Comparison of ENCODE assay signal across 18 mouse cellular contexts in genomic region chr1:168222794-168223193, GRCm38 (mm10).
A peak's percentile ranks its signal among the peaks of the same experiment; 100 is the strongest.
DNase-seq lines count a peak whose midpoint lies in the region; ATAC-seq and TF ChIP-seq lines count a peak whose summit lies in the region.
"Had no signal": no experiment of that assay in that cellular context is flagged by ENCODE, and none has a peak within 500 bp of the region (broad histone marks: within the 10 kb centered on the region; RNA-seq: fewer than 3 reads in every experiment).

No protein-coding gene starts in this region.

- WGBS in olfactory bulb, adult 2 months, result 84% methylated on average over 7 of the region's 7 CpGs
- WGBS in liver, embryonic 11.5 days, result 93% methylated on average over 7 of the region's 7 CpGs

- peak overlapping the region; percentile 52 for H3K27ac ChIP-seq in olfactory bulb, adult 2 months (ENCODE audit: insufficient read depth, low read depth, low read length)
- no peak overlapping the region for H3K27ac ChIP-seq in liver, embryonic 11.5 days (ENCODE audit: low read depth, low read length)
- H3K27ac ChIP-seq: embryonic facial prominence, embryonic 10.5 days had no signal

- H3K9ac ChIP-seq in liver, embryonic 11.5 days (ENCODE audit: low read depth, low read length), result no peak overlapping the region
- H3K9ac ChIP-seq: embryonic facial prominence, embryonic 12.5 days; forebrain, embryonic 13.5 days; forebrain, embryonic 15.5 days; forebrain, postnatal 0 days had no signal

- H3K36me3 ChIP-seq in liver, embryonic 11.5 days (ENCODE audit: control insufficient read depth, insufficient read depth, low read length), result no peaks in the 10 kb centered on the region
- H3K36me3 ChIP-seq: embryonic facial prominence, embryonic 10.5 days; embryonic facial prominence, embryonic 12.5 days; forebrain, embryonic 15.5 days had no signal

- no peak for TF ChIP-seq POLR2A in olfactory bulb, adult 2 months (IDR thresholded peaks at IDR 0.05; ENCODE audit: insufficient read depth, low read depth, low read length)

- no peak overlapping the region for H3K4me2 ChIP-seq in liver, embryonic 11.5 days
- H3K4me2 ChIP-seq: embryonic facial prominence, embryonic 12.5 days; forebrain, embryonic 13.5 days; forebrain, embryonic 15.5 days had no signal

- H3K27me3 ChIP-seq in liver, embryonic 11.5 days (replicated peaks; ENCODE audit: control insufficient read depth, insufficient read depth, low read length), result no peaks in the 10 kb centered on the region
- H3K27me3 ChIP-seq: embryonic facial prominence, embryonic 12.5 days; forebrain, embryonic 13.5 days; forebrain, embryonic 15.5 days had no signal

- no peak overlapping the region for H3K4me3 ChIP-seq in olfactory bulb, adult 2 months (ENCODE audit: insufficient read depth, low read depth, low read length)
- no peak overlapping the region for H3K4me3 ChIP-seq in liver, embryonic 11.5 days (ENCODE audit: low read depth, low read length)
- H3K4me3 ChIP-seq: embryonic facial prominence, embryonic 10.5 days; embryonic facial prominence, embryonic 12.5 days; forebrain, embryonic 13.5 days; forebrain, embryonic 15.5 days had no signal

- TF ChIP-seq CTCF in olfactory bulb, adult 2 months (IDR thresholded peaks at IDR 0.05; ENCODE audit: insufficient read depth, low read depth, low read length), result no peak

- no peaks in the 10 kb centered on the region for H3K9me3 ChIP-seq in liver, embryonic 11.5 days (ENCODE audit: control insufficient read depth, low read length)
- H3K9me3 ChIP-seq: embryonic facial prominence, embryonic 10.5 days; embryonic facial prominence, embryonic 12.5 days; forebrain, embryonic 13.5 days; forebrain, embryonic 15.5 days had no signal

- no peak for ATAC-seq in liver, embryonic 11.5 days (replicated peaks; ENCODE audit: low FRiP score)
- ATAC-seq: forebrain, embryonic 13.5 days; forebrain, embryonic 15.5 days; forebrain, postnatal 0 days had no signal

- H3K4me1 ChIP-seq in olfactory bulb, adult 2 months (ENCODE audit: control insufficient read depth, insufficient read depth, low read length), result peaks cover 49% of the 10 kb centered on the region
- peaks cover 16% of the 10 kb centered on the region for H3K4me1 ChIP-seq in liver, embryonic 11.5 days (replicated peaks; ENCODE audit: control insufficient read depth, insufficient read depth, low read length)

- DNase-seq in cerebellum, adult 11 months, result peak; percentile 22
- DNase-seq in cerebellum, postnatal 25 days, result no peak
- DNase-seq in cerebellum, adult 9-11 months, result peak; percentile 52
- no peak for DNase-seq in cerebellum, postnatal 10 days
- peak; percentile 73 for DNase-seq in brain, adult 2 months (ENCODE audit: low read depth, low spot score)
- no peak for DNase-seq in liver, embryonic 11.5 days (ENCODE audit: low spot score)
- DNase-seq: adrenal gland, adult 2 months; adrenal gland, postnatal 10 days; adrenal gland, postnatal 25 days; cerebellum, adult 11-12 months; cerebellum, adult 8-10 months; cerebellum, postnatal 36 days; forebrain, postnatal 0 days had no signal

Comparison
In these comparisons a context has a peak if more than half of its experiments do, and no peak if none do; other contexts are left out.
1. DNase-seq: peak in cerebellum, adult 11 months (single experiment), cerebellum, adult 9-11 months (single experiment) and brain, adult 2 months (single experiment); none in cerebellum, postnatal 25 days (0 of 2), cerebellum, postnatal 10 days (0 of 2) and liver, embryonic 11.5 days (single experiment).